Mouse (Mus musculus) adrenal gland, postnatal 36 days (tissue): ENCODE measurements around the gene Ficd. TPM values are rescaled to one million over a fixed set of nuclear protein-coding genes. Genes with fewer than 3 reads are reported as not detected.
A peak's percentile ranks its signal among the peaks of the same experiment; 100 is the strongest.

Experiments
- DNase-seq, 2 experiments: peaks; one replicate each; pipeline ENCODE4 v3.0.0; 2021; ENCODE audit warnings: mixed read lengths in 1 of 2
- long read RNA-seq, 2 experiments: library from polyadenylated mRNA; stranded (forward); transcript quantifications; one replicate each; pipeline ENCODE4 v2.0.0; 2021; ENCODE audit warnings: borderline sequencing depth in 2 of 2
- total RNA-seq, 2 experiments: library from RNA; stranded (reverse); gene quantifications; 2 replicates each; pipeline ENCODE4 v1.2.3; 2021

Ficd gene
- 10 to 100 TPM; 12.7 to 15.2 TPM for total RNA-seq
- long read RNA-seq, experiment 1, transcript Ficd-201 (3 exons, 3,133 nt) = major isoform, 12 of 19 reads
- long read RNA-seq, experiment 1, partial matches to known transcripts = 0 of 19 reads
- long read RNA-seq, experiment 1, other reads (novel, unspliced or antisense) = 7 of 19 reads
- long read RNA-seq, experiment 2, transcript Ficd-201 (3 exons, 3,133 nt) = major isoform, 9 of 11 reads
- long read RNA-seq, experiment 2, partial matches to known transcripts = 1 of 11 reads
- long read RNA-seq, experiment 2, other reads (novel, unspliced or antisense) = 1 of 11 reads

DNA sequence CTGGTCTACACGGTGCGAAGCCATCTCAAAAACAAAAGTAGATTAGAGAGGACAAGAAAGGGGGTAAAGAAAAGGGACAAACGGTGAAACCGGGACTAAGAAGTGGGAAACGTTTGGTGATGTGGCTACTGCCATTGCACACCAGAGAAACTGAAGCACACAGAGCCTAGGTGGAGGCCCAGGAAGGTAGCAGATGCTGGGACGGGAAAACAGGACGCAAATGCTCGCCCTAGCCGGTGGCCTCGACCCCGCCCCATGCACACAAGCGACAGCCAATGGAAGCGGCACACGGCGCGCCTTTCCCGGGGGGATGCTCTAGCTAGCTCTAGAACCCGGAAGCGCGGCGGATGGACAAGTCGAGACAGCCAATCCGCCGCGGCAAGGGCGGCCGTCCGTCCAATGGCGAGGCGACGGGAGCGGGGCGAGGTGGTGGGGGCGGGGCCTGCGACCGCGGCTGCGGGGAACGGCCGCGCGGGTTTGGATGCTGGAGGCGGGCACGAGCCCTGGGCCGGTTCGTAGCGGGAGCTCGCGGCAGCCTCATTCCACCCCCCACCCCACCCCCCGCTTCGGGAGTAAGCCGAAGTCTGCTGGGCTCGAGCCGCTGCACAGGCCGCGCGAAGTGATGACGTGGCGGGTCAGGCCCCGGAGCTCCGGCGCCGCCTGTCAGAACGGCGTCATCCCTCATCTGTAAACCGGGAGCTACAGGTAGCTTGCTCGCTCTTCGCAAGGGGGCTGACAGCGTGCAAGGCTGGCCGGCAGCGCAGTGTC is at the start of gene Ficd:
Ficd (plus strand) TSS at position 459 of the 768 bp plus-strand sequence.
- peak; percentile 95 to 96 for DNase-seq

DNA sequence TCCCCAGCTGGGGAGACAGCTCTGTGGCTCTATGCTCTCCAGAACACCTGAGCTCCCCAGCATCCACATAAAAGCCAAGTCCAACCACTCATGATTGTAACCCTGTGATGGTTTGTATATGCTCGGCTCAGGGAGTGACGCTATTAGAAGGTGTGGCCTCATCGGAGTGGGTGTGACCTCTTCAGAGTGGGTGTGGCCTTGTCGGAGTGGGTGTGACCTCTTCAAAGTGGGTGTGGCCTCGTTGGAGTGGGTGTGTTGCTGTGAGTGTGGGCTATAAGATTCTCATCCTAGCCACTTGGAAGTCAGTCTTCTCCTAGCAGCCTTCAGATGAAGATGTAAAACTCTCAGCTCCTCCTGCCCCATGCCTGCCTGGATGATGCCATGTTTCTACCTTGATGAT is 48.1 kb upstream of the Ficd start:
- no peak for DNase-seq

DNA sequence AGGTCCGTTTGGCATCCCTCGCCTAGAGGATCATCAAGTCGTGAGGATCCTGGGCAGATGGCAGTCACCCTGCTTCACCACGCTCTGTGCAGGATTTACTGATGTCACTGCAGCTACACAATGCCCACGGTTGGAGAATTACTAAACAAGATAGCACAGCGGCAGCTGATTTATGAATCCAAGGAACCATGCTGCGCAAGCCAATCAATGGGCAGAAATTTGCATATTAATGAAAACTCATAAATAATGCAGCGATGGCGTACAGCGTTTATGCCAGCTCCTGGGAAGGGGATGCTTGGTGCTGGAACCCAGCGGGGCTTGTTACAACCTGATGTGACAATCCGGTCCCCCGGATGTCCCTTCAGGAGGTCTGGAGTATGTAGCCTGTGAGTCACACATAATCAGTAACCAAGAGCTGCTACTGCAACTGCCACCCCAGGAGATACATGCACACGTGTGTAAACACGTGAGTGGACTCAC is 45.5 kb upstream of the Ficd start:
- no peak for DNase-seq

DNA sequence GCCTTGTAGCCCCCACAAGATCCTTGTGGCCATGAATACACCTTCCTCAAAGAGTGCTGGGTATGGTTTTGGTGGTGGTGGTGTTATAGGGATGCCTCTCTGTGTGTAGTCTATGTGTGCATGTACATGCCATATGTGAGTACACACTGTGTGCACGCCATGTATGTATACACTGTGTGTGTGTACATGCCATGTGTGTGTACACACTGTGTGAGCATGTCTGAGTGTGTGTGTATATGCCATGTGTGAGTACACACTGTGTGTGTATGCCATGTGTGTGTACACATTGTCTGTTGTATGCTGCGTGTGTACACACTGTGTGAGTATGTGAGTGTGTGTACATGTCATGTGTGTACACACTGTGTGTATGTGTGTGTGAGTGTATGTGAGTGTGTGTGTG is 44.7 kb upstream of the Ficd start:
- DNase-seq = no peak

DNA sequence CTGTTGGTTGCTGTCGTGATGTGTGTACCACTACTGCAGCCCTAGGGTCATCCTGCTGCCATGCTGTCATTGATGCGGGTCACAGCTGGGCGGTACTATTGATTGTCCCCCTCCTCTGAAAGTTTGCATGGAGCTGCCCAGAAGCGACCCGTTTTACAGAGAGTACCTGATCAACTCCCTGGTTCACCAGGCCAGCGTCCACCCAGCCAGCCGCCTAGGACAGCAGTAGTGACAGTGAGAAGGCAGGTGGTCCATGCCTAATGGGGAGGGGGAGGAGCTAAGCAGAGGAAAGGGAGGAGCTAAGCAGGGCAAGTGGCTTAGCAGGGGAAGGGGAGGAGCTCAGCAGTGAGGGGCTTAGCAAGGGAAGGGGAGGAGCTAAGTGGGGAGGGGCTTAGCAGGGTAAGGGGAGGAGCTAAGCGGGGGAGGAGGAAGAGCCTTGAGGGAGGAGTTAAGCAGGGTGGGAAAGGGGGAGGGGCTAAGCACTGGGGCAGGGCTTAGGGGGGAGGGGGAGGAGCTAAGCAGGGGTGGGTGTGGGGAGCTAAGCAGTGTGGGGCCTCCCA is 42.3 kb upstream of the Ficd start:
- no peak for DNase-seq

- DNase-seq = no peak
These were observed 41.6 kb upstream of the Ficd start for GRCm38 (mm10) chr5:113694000-113694399.

GRCm38 (mm10) chr5:113694415-113694814 is 41.2 kb upstream of the Ficd start:
- DNase-seq = no peak

GRCm38 (mm10) chr5:113700388-113701023 is 35.1 kb upstream of the Ficd start:
- no peak for DNase-seq

DNA sequence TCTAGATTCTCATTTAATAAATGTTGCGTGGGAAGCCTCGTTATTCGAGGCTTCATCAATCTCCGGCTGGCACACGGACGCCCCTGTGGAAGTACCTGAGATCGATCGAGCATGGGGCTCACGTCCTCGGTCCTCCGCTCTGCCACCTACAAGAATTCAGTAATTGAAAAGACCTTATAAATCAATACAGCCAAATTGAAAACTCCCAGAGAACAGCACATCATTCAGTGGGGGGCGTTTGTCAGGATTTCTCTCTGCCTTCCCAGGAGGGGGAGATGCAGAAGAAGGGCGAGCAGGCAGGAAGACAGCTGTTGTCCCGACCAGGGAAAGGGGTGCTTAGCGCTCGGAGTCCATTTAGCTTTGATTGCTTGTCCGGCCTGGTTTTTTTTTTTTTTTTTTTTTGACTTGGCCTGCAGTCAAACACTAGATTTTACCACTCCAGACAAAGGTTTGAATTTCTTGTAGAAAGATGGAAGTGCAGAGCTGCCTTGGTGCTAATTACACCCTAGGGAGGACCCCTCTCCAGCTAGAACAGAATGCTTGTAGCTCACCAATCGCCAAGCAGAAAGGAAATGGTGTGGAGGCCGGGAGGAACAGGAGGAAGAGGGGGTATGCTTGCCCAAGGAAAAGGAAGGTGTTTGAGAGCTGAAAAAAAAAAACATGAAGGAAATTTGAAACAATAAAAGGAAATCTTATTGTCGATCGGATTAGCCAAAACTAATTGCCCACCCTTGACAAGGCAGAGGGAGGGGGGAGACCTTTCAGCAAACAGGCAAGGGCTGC is 31.6 kb upstream of the Ficd start:
- DNase-seq = peak in 1 of 2 experiments; percentile 13

DNA sequence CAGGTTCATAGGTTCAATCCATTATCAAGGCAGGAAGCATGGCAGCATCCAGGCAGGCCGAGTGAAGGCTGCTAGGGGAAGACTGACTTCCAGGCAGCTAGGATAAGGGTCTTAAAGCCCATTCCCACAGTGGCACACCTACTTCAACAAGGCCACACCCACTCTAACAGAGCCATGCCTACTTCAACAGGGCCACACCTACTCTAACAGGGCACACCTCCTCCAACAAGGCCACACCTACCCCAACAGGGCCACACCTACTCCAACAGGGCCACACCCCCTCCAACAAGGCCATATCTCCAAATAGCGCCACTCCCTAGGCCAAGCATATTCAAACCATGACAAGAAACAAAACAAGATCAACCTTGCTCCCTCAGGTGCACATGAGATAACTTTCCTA is 22.7 kb upstream of the Ficd start:
- no peak for DNase-seq

DNA sequence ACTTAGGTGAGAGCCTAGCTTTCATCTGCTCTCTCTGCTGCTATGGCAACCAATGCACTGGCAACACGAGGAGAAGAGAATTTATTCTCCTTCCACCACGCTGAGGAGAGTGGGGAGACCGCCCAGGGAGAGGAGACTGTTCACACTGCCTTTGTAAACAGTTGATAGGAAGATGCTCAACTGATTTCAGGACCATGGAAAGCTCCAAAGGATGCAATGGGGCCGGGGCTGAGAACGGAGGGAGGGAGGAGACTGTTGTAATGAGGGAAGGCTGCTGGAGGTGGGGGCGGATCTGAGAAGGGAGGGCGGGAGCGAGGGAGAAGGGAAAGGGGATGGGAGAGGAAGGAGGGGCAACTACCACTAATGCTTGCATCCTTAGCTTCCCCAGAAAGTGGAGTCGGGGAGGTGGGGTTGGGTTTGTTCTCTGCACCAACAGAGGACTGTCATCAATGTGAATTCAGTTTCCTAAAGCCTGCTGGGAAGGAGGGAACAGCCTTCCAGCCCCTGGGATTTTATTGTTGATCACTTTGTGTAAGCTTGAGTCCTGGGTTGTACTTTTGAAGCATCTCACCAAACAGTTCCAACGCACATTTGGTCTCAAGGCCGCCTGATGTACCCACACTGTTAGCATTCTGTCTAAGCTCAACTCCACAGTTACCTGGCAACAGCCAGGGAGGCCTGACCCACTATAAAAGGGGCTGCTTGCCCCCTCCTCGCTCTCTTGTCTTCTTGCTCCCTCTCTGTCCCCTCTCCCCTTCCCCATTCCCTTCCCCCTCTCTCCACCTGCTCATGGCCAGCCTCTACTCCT is 18.8 kb upstream of the Ficd start:
- DNase-seq = peak in 1 of 2 experiments; percentile 30

DNA sequence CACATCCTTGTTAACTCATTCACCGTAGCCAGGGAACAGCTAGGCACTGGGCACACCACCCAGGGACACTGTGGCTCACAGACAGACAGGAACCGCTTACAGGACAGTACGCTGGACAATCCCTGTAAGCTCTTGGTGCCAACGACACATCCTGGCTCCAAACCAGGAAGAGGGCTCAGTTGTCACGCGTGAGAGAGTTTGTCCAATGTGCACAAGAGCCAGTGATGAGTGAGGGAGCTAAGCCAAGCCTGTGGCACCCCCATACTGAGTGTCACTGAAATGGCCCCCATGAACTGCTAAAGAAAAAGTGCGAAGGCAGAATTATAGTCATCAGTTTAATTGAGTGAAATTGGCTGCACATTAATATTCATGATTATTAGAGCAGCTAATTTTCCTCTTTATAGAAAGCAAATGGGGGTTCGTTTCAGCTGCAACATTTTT is 16.4 kb upstream of the Ficd start:
- no peak for DNase-seq

DNA sequence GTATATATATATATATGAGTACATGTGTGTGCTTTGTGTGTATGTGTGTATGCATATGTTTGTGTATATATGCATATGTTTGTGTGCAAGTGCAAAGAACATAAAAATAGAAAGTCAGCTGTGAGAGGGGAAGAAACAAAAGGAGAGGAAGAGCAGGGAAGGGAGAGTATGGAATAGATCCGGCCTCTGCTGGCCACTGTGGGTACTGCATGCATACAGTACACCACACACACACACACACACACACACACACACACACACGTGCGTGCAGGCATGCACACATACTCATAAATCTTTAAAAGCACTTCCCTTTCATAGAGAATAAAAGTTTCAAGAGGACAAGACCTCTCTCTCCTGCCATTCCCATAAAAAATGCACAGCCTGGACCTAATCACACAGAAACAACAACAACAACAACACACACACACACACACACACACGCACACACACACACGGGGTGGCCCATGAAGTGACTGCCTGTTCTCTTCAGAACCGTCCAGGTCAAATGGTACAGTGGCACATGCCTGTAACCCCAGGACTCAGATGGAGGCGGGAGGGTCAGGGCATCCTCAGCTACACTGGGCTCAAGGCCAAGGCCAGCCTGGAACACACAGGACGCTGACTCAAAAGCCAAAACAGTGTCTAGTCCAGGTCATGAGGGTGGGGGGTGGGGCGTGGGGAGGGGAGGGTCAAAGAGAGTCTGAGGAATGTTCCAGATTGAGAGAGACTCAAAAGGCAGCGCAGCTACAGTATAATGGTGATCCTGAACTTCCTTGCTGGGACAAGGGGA is 13.2 kb upstream of the Ficd start:
- DNase-seq = peak in 1 of 2 experiments; percentile 37

DNA sequence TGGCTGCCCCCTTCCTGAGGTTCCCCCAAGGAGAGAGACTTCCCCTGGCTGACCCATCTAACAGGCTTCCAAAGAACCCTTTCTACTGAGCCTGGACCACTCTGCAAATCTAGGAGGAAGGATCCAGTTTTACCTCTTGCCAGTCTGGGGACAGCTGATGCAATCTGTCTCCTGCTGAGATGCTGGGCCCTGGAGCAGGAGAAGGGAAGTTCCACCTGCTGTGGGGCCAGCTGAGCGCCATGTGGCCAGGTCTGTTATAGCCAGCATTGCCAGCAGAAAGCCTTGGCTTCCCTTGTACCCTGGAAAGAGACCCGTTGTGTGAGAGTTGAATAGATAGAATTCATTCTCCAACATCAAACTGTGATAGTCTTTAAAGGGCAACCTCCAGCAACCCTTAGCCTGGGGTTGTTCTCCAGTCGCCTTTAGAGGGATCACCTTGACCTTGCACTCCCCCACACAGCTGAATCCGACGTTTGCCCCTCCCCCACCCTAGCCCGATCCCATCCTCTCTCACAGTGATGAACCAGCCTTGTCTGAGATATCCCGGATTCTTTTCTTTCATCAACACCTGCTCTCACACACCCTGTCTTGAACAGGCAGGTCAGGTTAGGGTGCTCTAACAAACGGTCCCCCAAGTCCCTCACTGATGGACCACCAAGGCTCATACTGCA is 11.9 kb upstream of the Ficd start:
- no peak for DNase-seq

DNA sequence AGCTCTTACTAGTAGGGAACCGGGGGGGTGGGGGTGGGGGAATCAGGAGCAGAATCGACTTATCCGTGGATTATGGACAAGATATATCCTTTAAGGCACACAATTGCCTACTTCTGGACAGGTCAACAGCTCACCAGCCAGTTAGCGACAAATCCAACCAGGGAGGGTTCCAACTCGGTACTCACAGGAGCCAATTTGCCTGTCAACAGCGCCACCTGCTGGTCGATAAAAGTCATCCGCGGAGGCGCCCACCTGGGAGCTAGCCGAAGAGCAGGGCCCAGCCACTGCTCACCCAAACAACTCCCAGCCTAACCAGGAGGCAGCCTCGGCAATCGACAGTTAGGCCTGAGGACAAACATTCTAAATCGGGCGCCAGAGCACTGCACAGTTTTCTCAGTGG is 11.2 kb upstream of the Ficd start, which contains the start of gene 1700069L16Rik:
1700069L16Rik (minus strand) TSS at position 327 of the 400 bp plus-strand sequence.
- peak; percentile 76 to 82 for DNase-seq

DNA sequence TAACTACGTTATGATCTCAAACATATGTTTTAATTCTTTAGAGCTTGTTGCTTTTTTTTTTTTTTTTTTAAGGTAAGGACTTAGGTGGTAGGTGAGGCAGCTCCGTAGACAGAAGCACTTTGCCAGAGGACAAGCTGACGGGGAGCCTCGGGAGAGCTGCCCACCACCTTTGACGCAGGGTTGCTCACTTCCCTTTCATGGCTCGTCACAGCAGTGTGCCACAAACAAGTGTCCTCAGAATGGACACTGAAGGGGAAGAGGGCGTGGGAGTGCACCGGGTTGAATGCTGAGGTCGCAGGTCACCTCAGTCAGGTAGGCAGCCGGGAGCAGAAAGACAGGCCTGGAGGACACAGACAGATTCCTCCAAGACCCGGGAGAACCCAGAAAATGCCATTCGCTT is 10.2 kb upstream of the Ficd start:
- DNase-seq = no peak

GRCm38 (mm10) chr5:113726618-113727017 is 9.0 kb upstream of the Ficd start:
- no peak for DNase-seq

DNA sequence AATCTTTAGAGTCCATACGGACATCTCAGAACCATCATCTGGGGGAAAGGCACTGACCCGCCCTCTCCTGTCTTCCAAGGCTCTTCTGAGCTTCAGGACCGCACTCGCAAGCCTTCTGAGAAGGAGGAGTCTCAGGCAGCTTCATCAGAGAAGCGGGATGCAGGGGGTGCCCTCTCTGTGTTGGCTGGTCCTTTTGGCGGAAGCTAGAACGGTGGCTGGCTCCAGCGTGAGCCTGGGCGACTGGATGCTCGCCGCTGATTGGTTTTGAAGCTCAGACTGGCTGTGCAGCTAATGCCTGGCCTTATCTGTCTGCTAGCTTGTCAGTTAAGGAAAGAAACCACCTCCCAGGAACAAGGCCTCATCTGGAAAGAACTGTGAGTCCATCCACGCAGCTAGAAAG is 8.4 kb upstream of the Ficd start:
- no peak for DNase-seq

DNA sequence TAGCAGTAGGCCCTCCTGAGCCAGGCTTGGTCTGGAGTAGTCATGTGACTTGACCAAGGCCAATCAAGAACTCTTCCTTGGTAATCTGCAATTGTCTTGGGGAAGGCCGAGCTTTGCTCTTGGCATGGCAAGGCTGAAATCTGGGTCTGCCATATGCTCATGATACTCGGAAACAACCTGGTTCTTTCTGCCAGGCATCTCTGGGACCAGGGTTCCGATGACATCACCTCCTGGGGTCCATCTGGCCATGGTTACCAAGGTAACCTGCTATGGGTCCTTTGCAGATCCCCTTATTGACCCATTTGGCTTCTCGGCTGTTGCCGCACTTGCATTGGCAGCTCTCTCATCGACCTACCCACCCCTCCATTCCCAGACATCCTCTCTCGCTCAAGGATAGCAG is 7.6 kb upstream of the Ficd start:
- no peak for DNase-seq
